Mouse (Mus musculus): Measurements from ENCODE around the gene Eps15.

GRCm38 (mm10) chr4:109406054-109406485 lies 126.0 kb downstream of the Eps15 start:
- TF ChIP-seq CTCF (IDR thresholded peaks at IDR 0.05; ENCODE audit: extremely low read depth, insufficient read depth, low read length), result no peak
- TF ChIP-seq POLR2A (IDR thresholded peaks at IDR 0.05; ENCODE audit: extremely low read depth, insufficient read depth, low read length), result no peak
